Mouse (Mus musculus) kidney, postnatal 4 days (tissue): ENCODE measurements at regions not wholly inside any gene's neighbourhood (a gene's known extent, or its start where the extent isn't known, plus 50 kb on each side); places are given as distances from the start of the nearest gene placed in this dataset.

Source experiments
- DNase-seq, 2 experiments: peaks; one replicate each; pipeline ENCODE4 v3.0.0; 2021; ENCODE audit warnings: mixed read lengths in 2 of 2

- DNase-seq = no peak
Observed at GRCm38 (mm10) chr4:88939397-88939796, 59.4 kb upstream of the Ifne start.

GRCm38 (mm10) chr4:88938712-88939032, 58.7 kb upstream of the Ifne start:
- no peak for DNase-seq

DNA sequence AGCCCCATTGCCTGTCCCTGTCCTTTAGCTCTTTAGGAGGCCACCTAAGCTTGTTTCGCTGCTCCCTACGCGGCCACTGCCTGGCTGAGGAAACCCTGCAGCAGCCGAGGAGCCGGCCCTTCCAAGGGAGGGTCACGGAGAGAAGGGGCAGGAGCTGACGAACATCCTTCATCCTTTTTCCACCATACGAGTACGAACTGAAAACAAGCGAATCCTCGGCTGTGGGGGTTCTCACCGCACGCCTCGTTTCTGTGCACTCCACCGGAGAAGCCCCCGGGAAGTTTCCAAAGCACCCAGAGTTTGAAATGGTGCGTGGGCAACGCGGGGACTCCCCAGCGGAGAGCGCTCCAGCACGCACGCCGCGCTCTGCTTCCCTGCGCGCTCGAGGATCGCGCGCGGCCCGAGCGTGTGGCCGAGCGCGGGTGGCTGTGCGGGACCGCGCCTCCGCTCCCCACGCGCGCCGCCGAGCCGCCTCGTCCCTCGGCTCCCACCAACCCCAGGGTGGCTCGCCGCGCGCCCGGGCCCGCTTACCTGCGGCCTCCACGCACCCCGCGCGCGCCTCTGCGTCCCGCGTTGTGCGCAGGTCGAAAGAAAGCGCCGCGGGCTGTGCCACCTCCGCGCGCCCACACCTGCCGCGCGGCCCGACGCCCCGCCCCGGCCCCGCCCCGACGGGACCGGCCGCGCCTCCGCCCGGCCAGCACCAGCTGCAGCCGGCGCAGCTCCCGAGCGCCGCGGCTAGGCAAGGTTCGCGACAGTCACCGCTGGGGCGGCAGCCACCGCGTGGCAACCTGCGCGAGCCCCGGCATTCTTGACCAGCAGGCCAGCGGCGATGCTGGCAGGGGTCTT, 58.1 kb upstream of the Ifne start:
- peak; percentile 64 to 76 for DNase-seq

DNA sequence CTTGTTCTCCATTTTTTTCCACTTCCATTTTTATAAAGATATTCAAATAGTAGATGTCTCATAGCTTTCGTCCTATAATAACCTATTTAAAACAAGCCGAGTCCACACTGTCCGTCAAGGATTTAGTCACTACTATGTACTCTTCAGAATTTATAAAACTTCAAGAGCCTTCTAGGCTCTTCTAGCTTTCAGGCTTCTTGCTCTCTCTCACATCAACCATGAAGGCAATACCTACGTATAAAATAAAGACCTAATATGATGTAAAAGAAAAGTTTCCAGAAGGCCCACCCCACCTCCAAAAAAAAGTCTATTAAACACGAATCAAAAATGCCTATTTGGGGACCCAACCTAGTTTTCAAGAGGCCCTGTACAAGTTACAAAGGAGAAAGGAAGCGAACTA, 57.0 kb upstream of the Ifne start:
- no peak for DNase-seq

GRCm38 (mm10) chr4:88935901-88936300, 55.9 kb upstream of the Ifne start:
- DNase-seq = no peak

DNA sequence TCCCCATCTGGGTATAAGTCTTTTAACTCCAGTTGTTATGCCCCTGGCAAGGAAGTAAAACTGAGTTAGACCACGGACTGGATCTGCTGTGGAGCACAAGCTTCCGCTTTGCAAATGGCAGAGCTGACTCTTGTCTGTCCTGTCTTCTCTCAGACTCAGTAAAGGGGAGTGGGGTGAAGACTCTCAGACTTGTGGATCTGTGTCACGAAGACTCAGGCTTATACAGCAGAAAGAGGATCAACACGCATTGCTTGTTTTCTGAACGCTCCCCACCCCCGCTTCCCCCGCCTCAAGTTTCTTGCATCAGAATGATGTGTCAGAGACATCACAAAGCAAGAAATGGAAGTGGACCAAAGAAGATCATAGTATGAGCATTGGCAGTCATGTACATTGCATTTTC, 55.3 kb upstream of the Ifne start:
- DNase-seq = no peak

DNA sequence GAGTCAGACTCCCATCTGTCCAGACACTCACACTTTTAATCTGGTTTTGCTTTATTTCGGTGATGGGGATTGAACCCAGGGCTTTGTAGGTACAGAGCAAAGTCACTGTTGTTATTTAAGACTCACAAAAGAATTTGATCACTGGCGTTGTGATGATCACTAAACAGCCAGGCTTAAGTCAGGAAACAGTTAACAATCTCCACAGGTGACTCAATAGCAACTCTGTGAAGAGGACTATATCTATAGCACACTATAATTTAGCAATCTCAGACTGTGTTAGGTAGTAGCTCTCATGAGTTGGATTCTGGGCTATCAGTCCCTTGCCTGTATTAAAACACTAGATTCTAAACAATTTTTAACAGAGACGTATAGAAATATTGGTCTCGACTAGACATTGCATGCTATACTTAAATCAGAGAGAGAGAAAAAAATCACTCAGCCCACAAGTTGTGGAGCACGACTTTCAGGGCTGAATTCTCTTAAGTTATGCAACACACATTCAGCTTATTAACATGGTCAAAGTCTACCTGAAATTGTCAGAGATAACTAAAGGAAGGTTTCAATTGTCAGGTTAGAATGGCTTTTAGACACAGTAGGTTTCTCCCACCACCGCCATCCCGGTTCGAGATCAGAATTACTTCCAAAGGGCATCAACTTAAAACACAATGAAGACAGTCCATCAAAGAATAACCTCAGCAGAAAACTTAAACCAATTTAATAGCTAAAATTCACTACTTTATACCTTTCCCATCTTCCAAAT, 54.4 kb upstream of the Ifne start:
- DNase-seq = no peak

DNA sequence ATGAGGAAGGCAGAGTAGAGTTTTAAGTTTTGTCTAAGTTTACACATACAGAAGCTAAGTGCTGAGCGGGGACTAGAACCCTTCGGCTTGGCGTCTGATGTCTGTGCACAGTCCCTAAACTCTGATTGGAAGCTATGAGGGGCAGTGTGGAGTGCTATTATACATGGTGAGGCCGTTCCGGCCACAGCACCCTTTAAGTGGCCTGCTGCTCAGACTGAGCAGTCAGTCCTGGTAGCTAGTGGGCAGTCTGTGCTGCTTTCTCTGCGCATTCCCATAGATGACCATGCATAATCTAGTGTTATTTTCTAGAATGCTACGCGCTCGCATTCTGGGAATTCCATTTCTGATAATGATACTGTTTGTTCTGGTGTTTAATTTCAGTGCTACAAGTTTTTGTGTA, 51.2 kb upstream of the Ifne start:
- DNase-seq = no peak
